ENCODE assay signal across 12 mouse cellular contexts in the genomic region with DNA sequence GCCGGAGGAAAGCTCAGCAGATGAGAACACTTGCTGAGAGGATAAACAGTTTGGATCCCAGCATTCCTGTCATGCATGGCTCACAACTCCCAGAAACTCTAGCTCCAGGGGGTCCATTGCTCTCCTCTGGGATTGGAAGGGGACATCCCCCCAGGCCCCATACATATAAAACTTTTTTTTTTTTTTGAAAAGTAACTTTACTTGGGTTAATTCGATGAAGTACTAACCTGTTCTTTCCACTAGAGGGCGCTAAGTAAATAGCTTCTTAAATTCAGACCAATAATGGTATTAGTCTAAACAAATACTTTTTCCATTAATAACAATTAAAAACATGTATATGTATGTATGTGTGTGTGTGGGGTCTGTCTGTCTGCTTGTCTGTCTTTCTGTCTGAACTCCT. TPM values are rescaled to one million over a fixed set of nuclear protein-coding genes. Genes with fewer than 3 reads are reported as not detected.
DNase-seq lines count a peak whose midpoint lies in the region; ATAC-seq and TF ChIP-seq lines count a peak whose summit lies in the region.
"Had no signal": no experiment of that assay in that cellular context is flagged by ENCODE, and none has a peak within 500 bp of the region (broad histone marks: within the 10 kb centered on the region; RNA-seq: fewer than 3 reads in every experiment).

No protein-coding gene starts in this region.

- H3K4me3 ChIP-seq in heart, postnatal 0 days (ENCODE audit: low read depth, low read length) = no peak overlapping the region
- no peak overlapping the region for H3K4me3 ChIP-seq in midbrain, embryonic 14.5 days (replicated peaks; ENCODE audit: low read depth, low read length)
- H3K4me3 ChIP-seq in midbrain, embryonic 15.5 days = no peak overlapping the region
- H3K4me3 ChIP-seq in stomach, postnatal 0 days (ENCODE audit: low read depth, low read length) = no peak overlapping the region
- H3K4me3 ChIP-seq in forebrain, embryonic 16.5 days (replicated peaks; ENCODE audit: low read length) = no peak overlapping the region
- H3K4me3 ChIP-seq: lung, embryonic 15.5 days had no signal

- no peak overlapping the region for H3K4me2 ChIP-seq in heart, postnatal 0 days (ENCODE audit: low read depth, low read length)
- no peak overlapping the region for H3K4me2 ChIP-seq in midbrain, embryonic 14.5 days (ENCODE audit: low read length)
- no peak overlapping the region for H3K4me2 ChIP-seq in midbrain, embryonic 15.5 days
- H3K4me2 ChIP-seq in stomach, postnatal 0 days (replicated peaks; ENCODE audit: low read depth) = no peak overlapping the region
- no peak overlapping the region for H3K4me2 ChIP-seq in forebrain, embryonic 16.5 days (ENCODE audit: low read length)
- H3K4me2 ChIP-seq: lung, embryonic 15.5 days had no signal

- WGBS in heart, postnatal 0 days = 54% methylated on average over 3 of the region's 3 CpGs
- WGBS in midbrain, embryonic 14.5 days = 61% methylated on average over 3 of the region's 3 CpGs
- 61% methylated on average over 3 of the region's 3 CpGs for WGBS in midbrain, embryonic 15.5 days
- 58% methylated on average over 3 of the region's 3 CpGs for WGBS in stomach, postnatal 0 days
- 57% methylated on average over 3 of the region's 3 CpGs for WGBS in forebrain, embryonic 16.5 days

- no peaks in the 10 kb centered on the region for H3K4me1 ChIP-seq in heart, postnatal 0 days (ENCODE audit: control insufficient read depth, insufficient read depth)
- no peaks in the 10 kb centered on the region for H3K4me1 ChIP-seq in midbrain, embryonic 14.5 days (ENCODE audit: control insufficient read depth, insufficient read depth, low read length)
- no peaks in the 10 kb centered on the region for H3K4me1 ChIP-seq in midbrain, embryonic 15.5 days
- no peaks in the 10 kb centered on the region for H3K4me1 ChIP-seq in stomach, postnatal 0 days (replicated peaks; ENCODE audit: control insufficient read depth, insufficient read depth)
- no peaks in the 10 kb centered on the region for H3K4me1 ChIP-seq in forebrain, embryonic 16.5 days (replicated peaks; ENCODE audit: control insufficient read depth, insufficient read depth, low read length)
- H3K4me1 ChIP-seq: lung, embryonic 15.5 days had no signal

- H3K27me3 ChIP-seq in heart, postnatal 0 days (ENCODE audit: control insufficient read depth, insufficient read depth, low read length) = no peaks in the 10 kb centered on the region
- H3K27me3 ChIP-seq in midbrain, embryonic 14.5 days (ENCODE audit: control insufficient read depth, insufficient read depth, low read length) = no peaks in the 10 kb centered on the region
- H3K27me3 ChIP-seq in midbrain, embryonic 15.5 days (replicated peaks) = no peaks in the 10 kb centered on the region
- no peaks in the 10 kb centered on the region for H3K27me3 ChIP-seq in stomach, postnatal 0 days (ENCODE audit: control insufficient read depth, insufficient read depth, low read length)
- H3K27me3 ChIP-seq in forebrain, embryonic 16.5 days (replicated peaks; ENCODE audit: control insufficient read depth, insufficient read depth, low read length) = no peaks in the 10 kb centered on the region
- H3K27me3 ChIP-seq: lung, embryonic 15.5 days had no signal

- ATAC-seq in heart, postnatal 0 days (ENCODE audit: insufficient read depth, low read depth) = no peak
- no peak for ATAC-seq in midbrain, embryonic 14.5 days (ENCODE audit: low FRiP score, low TSS enrichment)
- no peak for ATAC-seq in midbrain, embryonic 15.5 days (replicated peaks)
- 0 out of 2 replicates have a peak, but pooled peaks have one; percentile 8 for ATAC-seq in common myeloid progenitor, adult 5-6 weeks (replicated peaks; ENCODE audit: low read depth, poor library complexity, severe bottlenecking)
- no peak for ATAC-seq in stomach, postnatal 0 days (ENCODE audit: low FRiP score, low TSS enrichment)
- ATAC-seq in forebrain, embryonic 16.5 days = no peak

- no peak for TF ChIP-seq EP300 in heart, postnatal 0 days (IDR thresholded peaks at IDR 0.05; ENCODE audit: low read depth)
- no peak for TF ChIP-seq EP300 in stomach, postnatal 0 days (optimal IDR thresholded peaks at IDR 0.05)

- H3K9me3 ChIP-seq in heart, postnatal 0 days (replicated peaks; ENCODE audit: control insufficient read depth, low read length) = no peaks in the 10 kb centered on the region
- H3K9me3 ChIP-seq in midbrain, embryonic 14.5 days (ENCODE audit: control insufficient read depth, low read length) = no peaks in the 10 kb centered on the region
- no peaks in the 10 kb centered on the region for H3K9me3 ChIP-seq in midbrain, embryonic 15.5 days
- no peaks in the 10 kb centered on the region for H3K9me3 ChIP-seq in stomach, postnatal 0 days (ENCODE audit: control insufficient read depth, low read length)
- H3K9me3 ChIP-seq in forebrain, embryonic 16.5 days (ENCODE audit: control insufficient read depth, low read length) = no peaks in the 10 kb centered on the region
- H3K9me3 ChIP-seq: lung, embryonic 15.5 days had no signal

- peak; percentile 43 for TF ChIP-seq CTCF in heart, postnatal 0 days (IDR thresholded peaks at IDR 0.05; ENCODE audit: low read depth)
- TF ChIP-seq CTCF in stomach, postnatal 0 days (IDR thresholded peaks at IDR 0.05; ENCODE audit: low read depth) = peak; percentile 71

- H3K36me3 ChIP-seq in heart, postnatal 0 days (replicated peaks; ENCODE audit: control insufficient read depth, insufficient read depth, low read length) = peaks cover 97% of the 10 kb centered on the region
- H3K36me3 ChIP-seq in midbrain, embryonic 14.5 days (ENCODE audit: control insufficient read depth, insufficient read depth, low read length) = peaks cover 72% of the 10 kb centered on the region
- H3K36me3 ChIP-seq in midbrain, embryonic 15.5 days (replicated peaks) = peaks cover 49% of the 10 kb centered on the region
- H3K36me3 ChIP-seq in stomach, postnatal 0 days (ENCODE audit: control insufficient read depth, insufficient read depth, low read length) = peaks cover 12% of the 10 kb centered on the region
- peaks cover 26% of the 10 kb centered on the region for H3K36me3 ChIP-seq in forebrain, embryonic 16.5 days (ENCODE audit: control insufficient read depth, insufficient read depth)

- intact Hi-C loops in heart, postnatal 36 days (cut with DNase I) = no loop called here

- no peak for DNase-seq in heart, postnatal 0 days (ENCODE audit: low spot score)
- DNase-seq in heart, postnatal 36 days = no peak
- peak; percentile 71 for DNase-seq in midbrain, embryonic 14.5 days
- no peak for DNase-seq in stomach, postnatal 0 days (ENCODE audit: low spot score)
- no peak for DNase-seq in spleen, postnatal 36 days (ENCODE audit: low spot score in 2 of 2)
- DNase-seq: adrenal gland, postnatal 14 days; cerebellum, adult 11-12 months; gastrocnemius, postnatal 36 days had no signal

- H3K9ac ChIP-seq in heart, postnatal 0 days (replicated peaks; ENCODE audit: low read depth, low read length) = no peak overlapping the region
- no peak overlapping the region for H3K9ac ChIP-seq in midbrain, embryonic 14.5 days (replicated peaks; ENCODE audit: low read length)
- H3K9ac ChIP-seq in midbrain, embryonic 15.5 days = no peak overlapping the region
- no peak overlapping the region for H3K9ac ChIP-seq in stomach, postnatal 0 days (ENCODE audit: low read length)
- no peak overlapping the region for H3K9ac ChIP-seq in forebrain, embryonic 16.5 days (replicated peaks; ENCODE audit: low read depth, low read length)
- H3K9ac ChIP-seq: lung, embryonic 15.5 days had no signal

- no peak overlapping the region for H3K27ac ChIP-seq in heart, postnatal 0 days (ENCODE audit: low read depth)
- no peak overlapping the region for H3K27ac ChIP-seq in midbrain, embryonic 14.5 days (replicated peaks; ENCODE audit: low read depth, low read length)
- H3K27ac ChIP-seq in midbrain, embryonic 15.5 days = no peak overlapping the region
- H3K27ac ChIP-seq in stomach, postnatal 0 days (replicated peaks) = no peak overlapping the region
- no peak overlapping the region for H3K27ac ChIP-seq in forebrain, embryonic 16.5 days (ENCODE audit: low read length)
- H3K27ac ChIP-seq: lung, embryonic 15.5 days had no signal

RNA-seq across cellular contexts. Expression of a gene that starts 11.6 kb away (rescaled TPM):
- total RNA-seq in heart, postnatal 0 days (2014; rRNA removed; ENCODE audit: low replicate concordance) = 149 and 200 TPM in 2 replicates
- 133 and 134 TPM in 2 replicates for polyA plus RNA-seq in heart, postnatal 0 days (2015; fragmentation: Nextera tagmentation; extraction: Ambion mirVana)
- total RNA-seq in heart, postnatal 36 days (2021) = 10 to 100 TPM; 75.4 to 81.3 TPM
- polyA plus RNA-seq in midbrain, embryonic 14.5 days (2014; fragmentation: Nextera tagmentation; extraction: Ambion mirVana) = 80.9 and 138 TPM in 2 replicates
- 129 TPM in 2 replicates for polyA plus RNA-seq in midbrain, embryonic 15.5 days (2015; fragmentation: Nextera tagmentation; extraction: Ambion mirVana)
- 61.4 and 77.6 TPM in 2 replicates for total RNA-seq in common myeloid progenitor, adult 5-6 weeks (2017)
- polyA plus RNA-seq in stomach, postnatal 0 days (2015; fragmentation: Nextera tagmentation; extraction: Ambion mirVana) = 104 and 115 TPM in 2 replicates
- 116 and 124 TPM in 2 replicates for polyA plus RNA-seq in forebrain, embryonic 16.5 days (2015; fragmentation: Nextera tagmentation; extraction: Ambion mirVana)

RNA-seq across cellular contexts. Expression of a gene that starts 24.0 kb away (rescaled TPM):
- 478 and 528 TPM in 2 replicates for total RNA-seq in heart, postnatal 0 days (2014; rRNA removed; ENCODE audit: low replicate concordance)
- 627 and 646 TPM in 2 replicates for polyA plus RNA-seq in heart, postnatal 0 days (2015; fragmentation: Nextera tagmentation; extraction: Ambion mirVana)
- 1,000 to 10,000 TPM; 1,074 to 1,088 TPM for total RNA-seq in heart, postnatal 36 days (2021)
- 275 and 348 TPM in 2 replicates for polyA plus RNA-seq in midbrain, embryonic 14.5 days (2014; fragmentation: Nextera tagmentation; extraction: Ambion mirVana)
- 334 and 335 TPM in 2 replicates for polyA plus RNA-seq in midbrain, embryonic 15.5 days (2015; fragmentation: Nextera tagmentation; extraction: Ambion mirVana)
- 230 and 274 TPM in 2 replicates for total RNA-seq in common myeloid progenitor, adult 5-6 weeks (2017)
- polyA plus RNA-seq in stomach, postnatal 0 days (2015; fragmentation: Nextera tagmentation; extraction: Ambion mirVana) = 189 and 193 TPM in 2 replicates
- 329 and 341 TPM in 2 replicates for polyA plus RNA-seq in forebrain, embryonic 16.5 days (2015; fragmentation: Nextera tagmentation; extraction: Ambion mirVana)
